Mouse (Mus musculus): Measurements from ENCODE around the gene 4930415O20Rik. TPM values are rescaled to one million over a fixed set of nuclear protein-coding genes. Genes with fewer than 3 reads are reported as not detected.
"Not testable (repeated sequence)": the region's sequence is repeated elsewhere in the genome, so short reads cannot be mapped to it uniquely, and the experiment has no call there.

The 4930415O20Rik gene
- polyA plus RNA-seq, 1 experiment: not detected

GRCm38 (mm10) chr15:98585421-98585820 lies 14.6 kb downstream of the 4930415O20Rik start:
- no peak for DNase-seq
- H3K4me1 ChIP-seq (ENCODE audit: control insufficient read depth, insufficient read depth, low read length): no peaks in the 10 kb centered on the region
- 38% methylated on average over 7 of the region's 7 CpGs for WGBS
- TF ChIP-seq CTCF (IDR thresholded peaks at IDR 0.05; ENCODE audit: insufficient read depth, low read length): no peak
- TF ChIP-seq POLR2A (IDR thresholded peaks at IDR 0.05; ENCODE audit: borderline replicate concordance, extremely low read depth, low read depth, low read length): no peak
- H3K4me3 ChIP-seq (replicated peaks; ENCODE audit: extremely low read depth, low read depth, low read length): no peak overlapping the region

GRCm38 (mm10) chr15:98586141-98586540 lies 15.3 kb downstream of the 4930415O20Rik start:
- 64% methylated on average over 9 of the region's 9 CpGs for WGBS
- not testable (repeated sequence) for H3K4me3 ChIP-seq (replicated peaks; ENCODE audit: extremely low read depth, low read depth, low read length); H3K4me1 ChIP-seq (ENCODE audit: control insufficient read depth, insufficient read depth, low read length); DNase-seq

- H3K4me3 ChIP-seq (replicated peaks; ENCODE audit: extremely low read depth, low read depth, low read length): no peak overlapping the region
- WGBS: 67% methylated on average over 11 of the region's 11 CpGs
- TF ChIP-seq POLR2A (IDR thresholded peaks at IDR 0.05; ENCODE audit: borderline replicate concordance, extremely low read depth, low read depth, low read length) (no peak), CTCF (IDR thresholded peaks at IDR 0.05; ENCODE audit: insufficient read depth, low read length) (no peak)
- DNase-seq: no peak
- H3K4me1 ChIP-seq (ENCODE audit: control insufficient read depth, insufficient read depth, low read length): no peaks in the 10 kb centered on the region
Observed at GRCm38 (mm10) chr15:98587751-98588150, 16.9 kb downstream of the 4930415O20Rik start.

- TF ChIP-seq POLR2A (IDR thresholded peaks at IDR 0.05; ENCODE audit: borderline replicate concordance, extremely low read depth, low read depth, low read length) (no peak), CTCF (IDR thresholded peaks at IDR 0.05; ENCODE audit: insufficient read depth, low read length) (no peak)
- WGBS: 60% methylated on average over 7 of the region's 7 CpGs
- Histone ChIP-seq H3K4me1 (ENCODE audit: control insufficient read depth, insufficient read depth, low read length) (no peaks in the 10 kb centered on the region), H3K4me3 (replicated peaks; ENCODE audit: extremely low read depth, low read depth, low read length) (no peak overlapping the region)
- no peak for DNase-seq
Observed at GRCm38 (mm10) chr15:98589640-98590336, 19.0 kb downstream of the 4930415O20Rik start.

GRCm38 (mm10) chr15:98591396-98591795 lies 20.6 kb downstream of the 4930415O20Rik start:
- DNase-seq: no peak
- TF ChIP-seq POLR2A (IDR thresholded peaks at IDR 0.05; ENCODE audit: borderline replicate concordance, extremely low read depth, low read depth, low read length): no peak
- TF ChIP-seq CTCF (IDR thresholded peaks at IDR 0.05; ENCODE audit: insufficient read depth, low read length): no peak
- H3K4me1 ChIP-seq (ENCODE audit: control insufficient read depth, insufficient read depth, low read length): no peaks in the 10 kb centered on the region
- no peak overlapping the region for H3K4me3 ChIP-seq (replicated peaks; ENCODE audit: extremely low read depth, low read depth, low read length)
- 62% methylated on average over 4 of the region's 4 CpGs for WGBS

- Histone ChIP-seq H3K4me1 (ENCODE audit: control insufficient read depth, insufficient read depth, low read length) (no peaks in the 10 kb centered on the region), H3K4me3 (replicated peaks; ENCODE audit: extremely low read depth, low read depth, low read length) (no peak overlapping the region)
- 74% methylated on average over 19 of the region's 19 CpGs for WGBS
- no peak for DNase-seq
- TF ChIP-seq POLR2A (IDR thresholded peaks at IDR 0.05; ENCODE audit: borderline replicate concordance, extremely low read depth, low read depth, low read length) (no peak), CTCF (IDR thresholded peaks at IDR 0.05; ENCODE audit: insufficient read depth, low read length) (no peak)
Observed at GRCm38 (mm10) chr15:98594193-98594592, 23.4 kb downstream of the 4930415O20Rik start.

GRCm38 (mm10) chr15:98595049-98595448 lies 24.2 kb downstream of the 4930415O20Rik start:
- no peak for TF ChIP-seq CTCF (IDR thresholded peaks at IDR 0.05; ENCODE audit: insufficient read depth, low read length)
- no peak for TF ChIP-seq POLR2A (IDR thresholded peaks at IDR 0.05; ENCODE audit: borderline replicate concordance, extremely low read depth, low read depth, low read length)
- H3K4me3 ChIP-seq (replicated peaks; ENCODE audit: extremely low read depth, low read depth, low read length): no peak overlapping the region
- DNase-seq: no peak
- no peaks in the 10 kb centered on the region for H3K4me1 ChIP-seq (ENCODE audit: control insufficient read depth, insufficient read depth, low read length)
- 90% methylated on average over 5 of the region's 5 CpGs for WGBS

- WGBS: 92% methylated on average over 14 of the region's 14 CpGs
- no peak for DNase-seq
Observed at GRCm38 (mm10) chr15:98596609-98597008, 25.8 kb downstream of the 4930415O20Rik start.

GRCm38 (mm10) chr15:98600036-98600709 lies 29.4 kb downstream of the 4930415O20Rik start:
- no peak for DNase-seq
- Histone ChIP-seq H3K4me3 (replicated peaks; ENCODE audit: extremely low read depth, low read depth, low read length) (no peak overlapping the region), H3K4me1 (ENCODE audit: control insufficient read depth, insufficient read depth, low read length) (no peaks in the 10 kb centered on the region; the same call in 1 of the 2 replicates)
- TF ChIP-seq POLR2A (IDR thresholded peaks at IDR 0.05; ENCODE audit: borderline replicate concordance, extremely low read depth, low read depth, low read length) (no peak), CTCF (IDR thresholded peaks at IDR 0.05; ENCODE audit: insufficient read depth, low read length) (no peak)
- WGBS: 84% methylated on average over 12 of the region's 12 CpGs

More at GRCm38 (mm10) chr15:98596609-98597008, 25.8 kb downstream of the 4930415O20Rik start:
- TF ChIP-seq POLR2A (IDR thresholded peaks at IDR 0.05; ENCODE audit: borderline replicate concordance, extremely low read depth, low read depth, low read length) (no peak), CTCF (IDR thresholded peaks at IDR 0.05; ENCODE audit: insufficient read depth, low read length) (no peak)
- Histone ChIP-seq H3K4me3 (replicated peaks; ENCODE audit: extremely low read depth, low read depth, low read length) (no peak overlapping the region), H3K4me1 (ENCODE audit: control insufficient read depth, insufficient read depth, low read length) (no peaks in the 10 kb centered on the region)

- Histone ChIP-seq H3K4me1 (ENCODE audit: control insufficient read depth, insufficient read depth, low read length) (no peaks in the 10 kb centered on the region; the same call in 1 of the 2 replicates), H3K4me3 (replicated peaks; ENCODE audit: extremely low read depth, low read depth, low read length) (no peak overlapping the region)
- no peak for DNase-seq
- TF ChIP-seq POLR2A (IDR thresholded peaks at IDR 0.05; ENCODE audit: borderline replicate concordance, extremely low read depth, low read depth, low read length) (no peak), CTCF (IDR thresholded peaks at IDR 0.05; ENCODE audit: insufficient read depth, low read length) (no peak)
- 63% methylated on average over 7 of the region's 7 CpGs for WGBS
Observed at GRCm38 (mm10) chr15:98601832-98602190, 31.0 kb downstream of the 4930415O20Rik start.
